Mouse (Mus musculus) cerebellum, adult 2 months (tissue): ENCODE data around the gene Hdac11. TPM values are rescaled to one million over a fixed set of nuclear protein-coding genes. Genes with fewer than 3 reads are reported as not detected.

ENCODE experiments used
- DNase-seq, 2 experiments: peaks; one replicate each; pipeline ENCODE4 v3.0.0; 2021
- H3K27ac ChIP-seq: fragments of 200-500 bp; 2 replicates; pipeline ENCODE4 v1.5.1; 2012; ENCODE audit warnings: low read length, control low read depth, inconsistent platforms; ENCODE audit not compliant: insufficient read depth
- H3K27me3 ChIP-seq: fragments of 200-500 bp; 2 replicates; pipeline ENCODE4 v1.6.1; 2012; ENCODE audit warnings: inconsistent platforms, mild to moderate bottlenecking, low read length, moderate library complexity; ENCODE audit not compliant: control insufficient read depth, insufficient read depth
- H3K4me1 ChIP-seq: fragments of 200-500 bp; 2 replicates; pipeline ENCODE4 v1.6.1; 2011; ENCODE audit warnings: low read length; ENCODE audit not compliant: control insufficient read depth, insufficient read depth
- H3K4me3 ChIP-seq: fragments of 200-500 bp; replicated peaks from 2 replicates; pipeline ENCODE3; 2011; ENCODE audit warnings: mild to moderate bottlenecking, low read depth, low read length, control low read depth; ENCODE audit not compliant: insufficient read depth
- CTCF ChIP-seq: fragments of 200-500 bp; IDR thresholded peaks from 2 replicates; pipeline ENCODE4 v1.5.1; 2011; ENCODE audit warnings: low read depth, mild to moderate bottlenecking, control low read depth, low read length, moderate library complexity, borderline replicate concordance; ENCODE audit not compliant: insufficient read depth
- POLR2A ChIP-seq: fragments of 200-500 bp; IDR thresholded peaks from 2 replicates; pipeline ENCODE4 v1.6.1; 2011; ENCODE audit warnings: low read length, control low read depth, borderline replicate concordance; ENCODE audit not compliant: insufficient read depth
- WGBS: fragments of 180-500 bp; shearing (Covaris S2); methylation state at CpG from one replicate; pipeline ENCODE4 v1.1.7; 2018; 5-methylcytosine and 5-hydroxymethylcytosine counted together
- polyA plus RNA-seq: library from polyadenylated mRNA; depleted of rRNA; stranded (reverse); fragments of >200 nt; gene quantifications from 2 replicates; pipeline ENCODE4 v1.2.3, GENCODE M21; 2012

Gene Hdac11
- polyA plus RNA-seq, 1 experiment, result 188 TPM

GRCm38 (mm10) chr6:91187871-91188270 is 31.4 kb downstream of the Hdac11 start:
- no peak for TF ChIP-seq CTCF
- DNase-seq, result no peak
- 57% methylated on average over 3 of the region's 3 CpGs for WGBS
- H3K27ac ChIP-seq, result no peak overlapping the region
- H3K27me3 ChIP-seq, result no peaks in the 10 kb centered on the region
- H3K4me1 ChIP-seq, result peaks cover 22% of the 10 kb centered on the region
- no peak overlapping the region for H3K4me3 ChIP-seq

GRCm38 (mm10) chr6:91189971-91190370 is 33.5 kb downstream of the Hdac11 start:
- peak; percentile 54 to 79 for DNase-seq
- no peak overlapping the region for H3K4me3 ChIP-seq
- WGBS, result 30% methylated on average over 6 of the region's 6 CpGs

GRCm38 (mm10) chr6:91191465-91191864 is 35.0 kb downstream of the Hdac11 start:
- 94% methylated on average over 2 of the region's 2 CpGs for WGBS
- no peak overlapping the region for H3K27ac ChIP-seq
- H3K4me3 ChIP-seq, result no peak overlapping the region
- H3K27me3 ChIP-seq, result no peaks in the 10 kb centered on the region
- H3K4me1 ChIP-seq, result peaks cover 21% of the 10 kb centered on the region
- DNase-seq, result no peak
- TF ChIP-seq CTCF, result no peak
- no peak for TF ChIP-seq POLR2A

More at GRCm38 (mm10) chr6:91189971-91190370, 33.5 kb downstream of the Hdac11 start:
- H3K4me1 ChIP-seq, result peaks cover 22% of the 10 kb centered on the region
- no peaks in the 10 kb centered on the region for H3K27me3 ChIP-seq
- TF ChIP-seq POLR2A, result no peak
- no peak for TF ChIP-seq CTCF
- no peak overlapping the region for H3K27ac ChIP-seq

GRCm38 (mm10) chr6:91192421-91192820 is 36.0 kb downstream of the Hdac11 start:
- H3K4me3 ChIP-seq, result no peak overlapping the region
- TF ChIP-seq CTCF (no peak), POLR2A (no peak)
- no peak overlapping the region for H3K27ac ChIP-seq
- H3K27me3 ChIP-seq, result no peaks in the 10 kb centered on the region
- DNase-seq, result no peak
- WGBS, result 86% methylated on average over 3 of the region's 3 CpGs
- H3K4me1 ChIP-seq, result peaks cover 15% of the 10 kb centered on the region

- Histone ChIP-seq H3K27me3 (no peaks in the 10 kb centered on the region), H3K27ac (no peak overlapping the region), H3K4me1 (peaks cover 10% of the 10 kb centered on the region; the same call in 1 of the 2 replicates), H3K4me3 (no peak overlapping the region)
- DNase-seq, result no peak
- TF ChIP-seq POLR2A (no peak), CTCF (no peak)
- WGBS, result 90% methylated on average over 1 of the region's 1 CpGs
Observed at GRCm38 (mm10) chr6:91192851-91193545, 36.5 kb downstream of the Hdac11 start.

- H3K4me1 ChIP-seq, result peaks cover 5% of the 10 kb centered on the region; the same call in 1 of the 2 replicates
- H3K27me3 ChIP-seq, result no peaks in the 10 kb centered on the region
- H3K4me3 ChIP-seq, result no peak overlapping the region
- TF ChIP-seq POLR2A, result no peak
- TF ChIP-seq CTCF, result no peak
- H3K27ac ChIP-seq, result no peak overlapping the region
- 76% methylated on average over 2 of the region's 2 CpGs for WGBS
- DNase-seq, result no peak
Observed at GRCm38 (mm10) chr6:91198456-91198855, 42.0 kb downstream of the Hdac11 start.

GRCm38 (mm10) chr6:91200429-91201188 is 44.1 kb downstream of the Hdac11 start:
- 62% methylated on average over 8 of the region's 8 CpGs for WGBS
- H3K27ac ChIP-seq, result no peak overlapping the region

More at GRCm38 (mm10) chr6:91200429-91201188, 44.1 kb downstream of the Hdac11 start:
- Histone ChIP-seq H3K27me3 (no peaks in the 10 kb centered on the region), H3K4me3 (no peak overlapping the region), H3K4me1 (peaks cover 10% of the 10 kb centered on the region; the same call in 1 of the 2 replicates)
- peak; percentile 39 to 47 for DNase-seq
- TF ChIP-seq POLR2A (no peak), CTCF (no peak)
